Mouse (Mus musculus): Measurements from ENCODE around the gene Olfr478.
"Not testable (repeated sequence)": the region's sequence is repeated elsewhere in the genome, so short reads cannot be mapped to it uniquely, and the experiment has no call there.

Olfr478 gene

DNA sequence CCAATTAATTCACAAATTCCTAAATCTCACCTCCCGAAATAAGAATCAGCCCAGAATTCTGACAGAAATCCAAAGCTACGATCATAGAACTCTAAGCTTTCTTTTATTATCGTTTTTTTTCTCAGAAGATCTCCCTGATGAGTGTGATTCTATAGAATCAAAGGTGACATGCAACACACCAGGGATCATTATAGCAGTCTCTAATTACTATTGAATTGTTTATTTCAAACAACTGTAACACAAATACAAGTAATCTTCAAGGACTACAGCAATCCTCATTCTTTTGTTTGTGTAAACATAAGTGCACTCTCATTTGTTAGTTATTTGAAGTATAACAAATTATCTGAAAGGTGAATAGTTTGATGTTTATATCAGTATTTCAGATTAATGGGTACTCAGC lies at the start of gene Olfr478:
Gene Olfr478 (minus strand): TSS at position 101 of the 400 bp plus-strand sequence.
- DNase-seq (ENCODE audit: low read depth in 1 of 2, low spot score in 2 of 2) = no peak

DNA sequence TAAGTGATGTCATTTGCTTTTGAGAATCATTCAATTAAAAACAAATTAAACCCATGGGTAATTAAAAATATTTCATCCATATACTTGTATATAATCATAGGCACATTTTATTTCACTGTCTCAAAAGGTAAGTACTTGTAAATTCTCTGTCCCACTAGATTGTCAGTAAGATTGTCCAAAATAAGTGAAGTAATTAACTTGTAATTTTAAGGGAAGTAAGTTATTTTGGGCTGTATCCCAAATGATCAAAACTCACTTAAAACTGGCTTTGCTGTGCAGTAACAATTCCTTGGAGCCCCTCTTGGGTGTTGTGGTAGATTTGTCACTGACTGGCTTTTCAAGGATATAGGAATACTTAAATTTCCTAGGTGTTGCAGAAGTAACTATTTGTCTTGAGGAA lies 45.8 kb upstream of the Olfr478 start, which contains the start of gene Olfr481:
Gene Olfr481 (plus strand): TSS at position 301 of the 400 bp plus-strand sequence.
- DNase-seq (ENCODE audit: low read depth in 1 of 2, low spot score in 2 of 2) = no peak

DNA sequence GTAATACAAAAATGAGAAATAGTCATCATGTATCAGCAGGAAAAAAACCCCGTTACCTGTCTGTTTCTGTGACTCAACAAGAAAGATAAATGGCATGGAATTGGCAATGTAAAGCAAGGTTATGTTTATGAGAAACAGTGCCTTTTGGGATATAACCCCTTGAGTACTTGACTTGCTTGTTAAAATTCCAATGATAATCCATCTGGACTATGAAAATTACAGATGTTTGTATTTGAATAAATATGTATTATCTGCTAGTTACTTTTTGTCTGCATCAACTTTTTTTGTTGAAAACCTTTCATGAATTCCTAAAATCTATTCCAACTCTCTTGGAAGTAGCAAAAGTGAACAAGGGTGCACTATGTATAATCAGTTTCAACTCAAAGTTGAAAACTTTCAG lies 33.5 kb upstream of the Olfr478 start, which contains the start of gene Olfr480:
Gene Olfr480 (minus strand): TSS at position 101 of the 400 bp plus-strand sequence.
- DNase-seq (ENCODE audit: low read depth in 1 of 2, low spot score in 2 of 2) = no peak

DNA sequence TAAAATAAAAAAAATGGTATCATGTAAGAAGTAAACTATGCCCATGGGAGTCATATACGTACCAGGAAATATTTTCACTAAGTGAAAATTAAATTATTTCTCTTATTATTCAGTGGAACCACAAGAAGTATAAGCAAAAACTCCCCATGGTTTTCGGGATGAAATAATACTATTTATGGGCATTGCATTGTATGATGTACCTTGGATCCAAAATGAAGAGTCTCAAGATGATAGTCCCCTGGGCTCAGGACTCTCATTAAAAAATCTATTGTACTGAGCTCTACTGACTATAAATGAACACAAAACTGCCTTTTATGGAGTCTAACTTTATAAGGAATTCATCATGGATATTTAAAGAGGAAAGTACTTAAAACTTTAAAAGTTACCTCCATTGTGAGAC lies 16.6 kb upstream of the Olfr478 start, which contains the start of gene Olfr479:
Gene Olfr479 (plus strand): TSS at position 301 of the 400 bp plus-strand sequence.
- no peak for DNase-seq (ENCODE audit: low read depth in 1 of 2, low spot score in 2 of 2)

DNA sequence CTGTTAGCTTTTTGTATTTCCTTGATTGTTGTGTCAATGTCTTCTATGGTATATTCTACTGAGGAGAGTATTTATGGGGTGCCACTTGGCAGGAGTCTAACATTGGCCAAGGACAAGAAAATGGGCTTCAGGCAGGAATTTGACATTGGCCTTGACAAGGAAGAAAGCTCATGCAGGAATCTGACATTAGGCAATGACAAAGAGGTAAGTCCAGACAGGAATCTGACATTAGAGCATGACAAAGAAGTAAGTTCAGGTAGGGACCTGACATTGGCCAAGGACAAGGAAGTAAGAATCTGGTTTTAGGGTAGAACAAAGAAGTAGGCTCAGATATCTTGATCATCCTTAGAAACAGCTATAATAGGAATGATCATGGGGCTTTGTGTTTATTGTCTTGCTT lies 19.5 kb downstream of the Olfr478 start:
- DNase-seq (ENCODE audit: low read depth in 1 of 2, low spot score in 2 of 2) = not testable (repeated sequence)

DNA sequence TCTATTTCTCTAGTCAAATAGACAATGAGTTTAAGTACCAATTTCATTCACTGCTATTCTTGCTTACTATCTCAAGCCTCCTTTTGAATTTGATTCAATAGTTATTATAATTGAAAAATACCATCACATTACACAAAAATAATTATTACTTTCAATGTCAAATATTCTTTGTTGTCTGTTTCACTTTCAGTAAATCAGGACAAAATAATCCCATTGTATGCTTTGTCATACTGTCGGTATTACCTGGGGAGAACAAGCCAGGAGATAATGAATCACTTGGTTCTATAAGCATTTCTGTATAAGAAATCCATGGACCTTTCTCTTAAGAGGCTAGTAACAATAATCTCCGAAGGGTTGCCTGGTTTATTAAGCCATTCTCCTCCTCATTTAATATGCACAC lies 47.4 kb downstream of the Olfr478 start, which contains the start of gene Olfr477:
Gene Olfr477 (plus strand): TSS at position 301 of the 400 bp plus-strand sequence.
- DNase-seq (ENCODE audit: low read depth in 1 of 2, low spot score in 2 of 2) = no peak

Measured in monocyte, adult 2 months (primary cell).